Mouse (Mus musculus) cerebellum, postnatal 36 days (tissue): Measurements from ENCODE around the gene Prr22.

Experiments used
- DNase-seq, 2 experiments: peaks; one replicate each; pipeline ENCODE4 v3.0.0; 2021 to 2022; ENCODE audit warnings: mixed read lengths in 2 of 2

Gene Prr22

DNA sequence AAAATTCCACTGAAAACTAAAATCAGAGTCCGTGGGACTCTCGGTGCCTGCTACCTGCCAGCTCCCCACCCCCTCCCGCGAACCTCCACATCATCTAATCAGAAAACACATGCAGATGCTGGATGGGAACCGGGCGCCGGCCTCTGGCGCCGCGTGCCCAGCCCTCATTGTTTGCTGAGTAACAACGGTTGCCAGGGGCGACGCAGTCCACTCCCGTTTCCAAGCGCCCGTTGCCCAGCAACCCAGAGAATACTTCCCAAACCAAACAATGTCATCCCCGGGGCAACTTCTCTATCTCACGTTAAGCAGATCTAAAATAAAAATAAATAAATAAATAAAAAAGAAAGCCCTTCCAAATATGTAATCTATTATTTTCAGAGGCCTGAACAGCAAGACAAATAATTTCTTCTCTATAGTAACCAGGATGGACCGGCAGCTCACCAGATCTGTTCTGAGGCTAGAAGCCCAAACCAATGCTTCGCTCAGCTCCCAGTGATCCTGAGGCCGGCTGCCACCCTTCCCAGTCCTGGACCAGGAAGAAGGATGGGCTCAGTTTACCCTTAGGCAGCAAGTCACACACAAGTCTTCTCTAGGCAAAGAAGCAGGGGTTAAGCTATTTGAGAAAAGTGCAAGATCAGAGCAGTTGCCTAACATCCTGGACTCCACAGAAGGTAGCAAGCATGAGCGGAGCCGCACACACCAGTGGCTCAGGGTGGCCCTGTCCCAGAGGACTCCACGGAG, 44.4 kb downstream of the Prr22 start:
- peak; percentile 20 to 21 for DNase-seq

DNA sequence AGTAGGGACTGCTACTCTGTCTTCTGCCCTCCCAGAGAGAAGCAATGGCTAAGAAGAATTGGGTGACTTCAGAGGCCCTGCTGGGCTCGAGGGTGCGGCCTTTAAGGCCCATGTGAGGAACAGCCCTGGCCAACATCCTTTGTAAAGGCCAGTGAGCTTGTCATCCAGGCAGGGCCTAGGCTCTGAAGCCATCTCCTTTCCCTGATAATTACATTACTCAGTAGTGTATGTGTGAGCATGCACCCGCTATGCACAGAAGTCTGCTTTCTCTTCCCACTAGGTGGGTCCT, 45.0 kb downstream of the Prr22 start:
- DNase-seq: no peak

DNA sequence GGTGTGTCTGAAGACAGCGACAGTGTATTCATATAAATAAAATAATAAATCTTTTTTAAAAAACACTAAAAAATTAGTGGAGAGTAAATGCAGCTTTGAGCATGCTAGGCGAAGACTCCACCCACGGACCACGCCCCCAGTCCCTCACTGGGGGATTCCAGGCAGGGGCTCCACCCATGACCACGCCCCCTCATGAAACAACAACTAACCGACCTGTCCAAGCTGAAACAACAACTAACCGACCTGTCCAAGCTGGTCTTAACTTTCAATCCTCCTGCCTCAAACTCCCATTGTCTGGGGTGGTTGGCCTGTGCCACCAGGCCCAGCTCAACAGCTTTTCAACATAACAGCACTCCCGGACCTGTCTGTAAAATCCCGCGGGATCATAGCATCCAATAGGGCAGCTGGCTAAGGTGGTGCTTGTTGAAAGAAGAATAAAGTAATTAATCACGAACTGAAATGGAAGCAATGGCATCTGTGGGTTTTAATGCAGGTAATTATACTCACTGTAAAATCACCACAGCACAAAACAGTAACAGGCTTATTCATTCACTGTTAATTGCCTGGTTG, 48.1 kb downstream of the Prr22 start:
- no peak for DNase-seq

DNA sequence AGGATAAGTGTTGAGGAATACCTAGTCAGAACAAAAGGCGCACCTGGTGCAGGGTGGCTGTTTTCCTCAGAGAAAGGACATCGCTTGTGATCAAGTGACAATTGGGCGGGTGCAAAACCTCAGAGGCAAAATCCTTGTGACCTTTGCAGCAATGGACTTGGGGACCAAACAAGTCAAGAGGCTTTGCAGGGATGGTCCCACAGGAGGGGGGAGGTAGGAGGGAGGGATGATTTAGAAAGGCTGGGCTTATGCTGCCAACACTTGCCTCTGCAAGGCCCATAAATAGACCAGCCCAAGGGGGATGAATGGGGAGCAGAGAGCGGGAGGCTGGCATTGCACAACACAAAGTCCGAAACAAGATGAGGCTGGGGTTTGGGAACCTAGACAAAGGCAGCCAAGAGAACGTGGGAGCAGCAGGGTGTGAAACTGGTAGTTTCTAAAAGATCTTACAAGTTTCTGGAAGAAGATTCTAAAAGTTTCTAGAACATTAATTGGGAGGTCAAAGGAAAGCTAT, 49.0 kb downstream of the Prr22 start:
- DNase-seq: no peak

DNA sequence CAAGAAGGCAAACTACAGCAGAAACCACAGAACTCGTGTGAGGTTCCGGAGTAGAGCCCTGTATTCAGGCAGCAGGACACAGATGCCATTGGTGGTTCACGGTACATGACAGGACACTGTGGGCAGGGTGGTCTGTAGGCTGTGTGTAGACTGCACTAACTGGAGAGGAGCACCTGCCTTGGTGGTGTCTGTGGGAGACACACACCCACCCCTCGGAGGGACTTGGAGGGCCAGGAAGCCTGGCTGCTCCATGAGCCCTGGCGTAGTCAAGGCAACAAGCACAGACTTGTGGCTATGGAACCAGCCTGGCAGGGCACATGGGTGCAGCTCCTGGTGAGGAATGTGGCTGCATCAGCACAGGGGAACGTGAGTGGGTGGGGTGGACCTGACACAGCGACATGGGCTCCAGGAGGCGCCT, 49.7 kb downstream of the Prr22 start:
- no peak for DNase-seq
